Mouse (Mus musculus): ENCODE results near the gene Cd63.

DNA sequence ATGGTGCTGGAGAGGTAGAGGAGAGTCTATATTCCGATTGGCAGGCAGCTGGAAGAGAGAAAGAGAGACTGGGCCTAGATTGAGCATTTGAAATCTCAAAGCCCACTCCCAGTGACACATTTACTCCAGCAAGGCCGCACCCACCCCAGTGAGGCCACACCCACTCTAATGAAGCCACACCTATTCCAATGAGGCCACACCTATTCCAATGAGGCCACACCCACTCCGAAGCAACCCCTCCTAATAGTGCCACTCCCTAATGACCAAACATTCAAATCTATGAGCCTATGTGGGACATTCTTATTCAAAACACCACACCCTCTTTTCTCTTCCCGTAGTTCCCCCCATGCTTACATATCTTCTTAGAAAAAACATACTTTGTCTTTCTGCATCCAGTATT lies 46.7 kb downstream of the Cd63 start:
- TF ChIP-seq POLR2A (IDR thresholded peaks at IDR 0.05; ENCODE audit: low read depth, low read length) (no peak), CTCF (IDR thresholded peaks at IDR 0.05; ENCODE audit: extremely low read depth, insufficient read depth, insufficient read length, insufficient replicate concordance) (no peak)
